Mouse (Mus musculus) lung, postnatal 0 days (tissue): ENCODE measurements around the gene Evx1. TPM values are rescaled to one million over a fixed set of nuclear protein-coding genes. Genes with fewer than 3 reads are reported as not detected.

Source experiments
- ATAC-seq: fragments of 200-750 bp; cut with Nextera tagmentation; 2 replicates; pipeline ENCODE4 v1.8.0; 2017; ENCODE audit warnings: moderate library complexity
- DNase-seq: peaks from one replicate; pipeline ENCODE4 v3.0.0-alpha.2; 2016; ENCODE audit warnings: low spot score
- H3K27ac ChIP-seq: fragments of 300-500 bp; sonication (generic); 2 replicates; pipeline ENCODE4 v1.5.1; 2014; ENCODE audit warnings: antibody characterized with exemption, mild to moderate bottlenecking, low read length, mixed read lengths
- H3K27me3 ChIP-seq: fragments of 300-500 bp; sonication (generic); replicated peaks from 2 replicates; pipeline ENCODE4 v1.6.1; 2014; ENCODE audit warnings: low read length, mixed read lengths; ENCODE audit not compliant: insufficient read depth
- H3K36me3 ChIP-seq: fragments of 300-500 bp; sonication (generic); 2 replicates; pipeline ENCODE4 v1.6.1; 2014; ENCODE audit warnings: low read length, mixed read lengths; ENCODE audit not compliant: insufficient read depth
- H3K4me1 ChIP-seq: fragments of 300-500 bp; sonication (generic); 2 replicates; pipeline ENCODE4 v1.6.1; 2014; ENCODE audit warnings: antibody characterized with exemption, low read depth, low read length, mixed read lengths; ENCODE audit not compliant: insufficient read depth
- H3K4me2 ChIP-seq: fragments of 300-500 bp; sonication (generic); replicated peaks from 2 replicates; pipeline ENCODE4 v1.6.1; 2014; ENCODE audit warnings: low read depth, mild to moderate bottlenecking, low read length, moderate library complexity, mixed read lengths
- H3K4me3 ChIP-seq: fragments of 300-500 bp; sonication (generic); 2 replicates; pipeline ENCODE4 v1.5.1; 2014; ENCODE audit warnings: low read depth, low read length
- H3K9ac ChIP-seq: fragments of 300-500 bp; sonication (generic); replicated peaks from 2 replicates; pipeline ENCODE4 v1.6.1; 2014; ENCODE audit warnings: low read depth, mild to moderate bottlenecking
- H3K9me3 ChIP-seq: fragments of 300-500 bp; sonication (generic); 2 replicates; pipeline ENCODE4 v1.6.1; 2016; ENCODE audit warnings: low read length, mixed read lengths
- CTCF ChIP-seq: IDR thresholded peaks from 2 replicates; pipeline ENCODE4 v1.5.1; 2016; ENCODE audit warnings: antibody characterized with exemption, mild to moderate bottlenecking
- EP300 ChIP-seq: IDR thresholded peaks from 2 replicates; pipeline ENCODE4 v1.6.1; 2016; ENCODE audit warnings: antibody characterized with exemption, mild to moderate bottlenecking, control low read depth
- WGBS: fragments of 180-500 bp; shearing (Covaris S2); extraction: QIAGEN DNeasy Blood & Tissue Kit; methylation state at CpG from one replicate; pipeline ENCODE4 v1.1.7; 2014; 5-methylcytosine and 5-hydroxymethylcytosine counted together
- polyA plus RNA-seq: library from polyadenylated mRNA; unstranded; fragments of >200 nt; fragmentation: Nextera tagmentation; extraction: Ambion mirVana; gene quantifications from 2 replicates; pipeline ENCODE4 v1.2.1, GENCODE M21; 2015

Evx1 gene
- polyA plus RNA-seq, 1 experiment from 2014 or later = not detected

- no peak for DNase-seq
- TF ChIP-seq EP300 (no peak), CTCF (no peak)
- H3K36me3 ChIP-seq = no peaks in the 10 kb centered on the region
- H3K4me3 ChIP-seq = no peak overlapping the region
- H3K9ac ChIP-seq = no peak overlapping the region
- H3K4me1 ChIP-seq = no peaks in the 10 kb centered on the region
- 15% methylated on average over 3 of the region's 3 CpGs for WGBS
- no peaks in the 10 kb centered on the region for H3K9me3 ChIP-seq
- H3K27me3 ChIP-seq = peaks cover 88% of the 10 kb centered on the region
- ATAC-seq = no peak
- no peak overlapping the region for H3K27ac ChIP-seq
- no peak overlapping the region for H3K4me2 ChIP-seq
Measured at GRCm38 (mm10) chr6:52267691-52268090, 45.6 kb upstream of the Evx1 start.

- Histone ChIP-seq H3K27me3 (peaks cover 95% of the 10 kb centered on the region), H3K4me3 (no peak overlapping the region), H3K36me3 (no peaks in the 10 kb centered on the region), H3K9ac (no peak overlapping the region), H3K27ac (no peak overlapping the region), H3K4me1 (no peaks in the 10 kb centered on the region), H3K4me2 (no peak overlapping the region), H3K9me3 (no peaks in the 10 kb centered on the region)
- WGBS = 3% methylated on average over 7 of the region's 7 CpGs
- DNase-seq (no peak), ATAC-seq (no peak)
- TF ChIP-seq EP300 (no peak), CTCF (no peak)
Measured at GRCm38 (mm10) chr6:52268341-52268740, 45.0 kb upstream of the Evx1 start.

GRCm38 (mm10) chr6:52268756-52269155 lies 44.5 kb upstream of the Evx1 start:
- Histone ChIP-seq H3K4me3 (no peak overlapping the region), H3K27ac (no peak overlapping the region), H3K9ac (no peak overlapping the region), H3K9me3 (no peaks in the 10 kb centered on the region), H3K4me1 (no peaks in the 10 kb centered on the region), H3K27me3 (peaks cover 95% of the 10 kb centered on the region), H3K4me2 (no peak overlapping the region), H3K36me3 (no peaks in the 10 kb centered on the region)
- WGBS = 8% methylated on average over 3 of the region's 3 CpGs
- TF ChIP-seq CTCF = no peak
- TF ChIP-seq EP300 = no peak
- no peak for ATAC-seq
- DNase-seq = no peak

- Histone ChIP-seq H3K36me3 (no peaks in the 10 kb centered on the region), H3K9me3 (no peaks in the 10 kb centered on the region), H3K27ac (no peak overlapping the region), H3K4me2 (no peak overlapping the region), H3K27me3 (peaks cover 92% of the 10 kb centered on the region), H3K4me3 (no peak overlapping the region), H3K9ac (no peak overlapping the region), H3K4me1 (no peaks in the 10 kb centered on the region)
- ATAC-seq (peak; percentile 46; the same call in 1 of the 2 replicates), DNase-seq (peak; percentile 68)
- WGBS = 9% methylated on average over 23 of the region's 23 CpGs
- TF ChIP-seq EP300 = no peak
- peak; percentile 79 for TF ChIP-seq CTCF
Measured at GRCm38 (mm10) chr6:52270494-52271480, 42.5 kb upstream of the Evx1 start.

GRCm38 (mm10) chr6:52272766-52273655 lies 40.3 kb upstream of the Evx1 start:
- DNase-seq (no peak), ATAC-seq (no peak)
- H3K4me1 ChIP-seq = no peaks in the 10 kb centered on the region
- H3K4me3 ChIP-seq = no peak overlapping the region
- 19% methylated on average over 22 of the region's 22 CpGs for WGBS
- H3K27me3 ChIP-seq = peaks cover 94% of the 10 kb centered on the region
- TF ChIP-seq EP300 (no peak), CTCF (no peak)
- H3K9ac ChIP-seq = no peak overlapping the region
- no peaks in the 10 kb centered on the region for H3K36me3 ChIP-seq
- no peaks in the 10 kb centered on the region for H3K9me3 ChIP-seq
- no peak overlapping the region for H3K27ac ChIP-seq
- H3K4me2 ChIP-seq = no peak overlapping the region

GRCm38 (mm10) chr6:52273656-52274280 lies 39.5 kb upstream of the Evx1 start:
- H3K27me3 ChIP-seq = peaks cover 87% of the 10 kb centered on the region
- 7% methylated on average over 22 of the region's 22 CpGs for WGBS
- no peak overlapping the region for H3K9ac ChIP-seq
- no peak overlapping the region for H3K4me3 ChIP-seq
- TF ChIP-seq CTCF (no peak), EP300 (no peak)
- H3K4me2 ChIP-seq = no peak overlapping the region
- no peaks in the 10 kb centered on the region for H3K36me3 ChIP-seq
- no peaks in the 10 kb centered on the region for H3K4me1 ChIP-seq
- H3K9me3 ChIP-seq = no peaks in the 10 kb centered on the region
- no peak for ATAC-seq
- no peak overlapping the region for H3K27ac ChIP-seq
- no peak for DNase-seq
